Mouse (Mus musculus) heart, adult 11 months (tissue): ENCODE data around the gene Nod1.

Experiments
- DNase-seq: peaks from one replicate; pipeline ENCODE4 v3.0.0; 2022

The Nod1 gene

DNA sequence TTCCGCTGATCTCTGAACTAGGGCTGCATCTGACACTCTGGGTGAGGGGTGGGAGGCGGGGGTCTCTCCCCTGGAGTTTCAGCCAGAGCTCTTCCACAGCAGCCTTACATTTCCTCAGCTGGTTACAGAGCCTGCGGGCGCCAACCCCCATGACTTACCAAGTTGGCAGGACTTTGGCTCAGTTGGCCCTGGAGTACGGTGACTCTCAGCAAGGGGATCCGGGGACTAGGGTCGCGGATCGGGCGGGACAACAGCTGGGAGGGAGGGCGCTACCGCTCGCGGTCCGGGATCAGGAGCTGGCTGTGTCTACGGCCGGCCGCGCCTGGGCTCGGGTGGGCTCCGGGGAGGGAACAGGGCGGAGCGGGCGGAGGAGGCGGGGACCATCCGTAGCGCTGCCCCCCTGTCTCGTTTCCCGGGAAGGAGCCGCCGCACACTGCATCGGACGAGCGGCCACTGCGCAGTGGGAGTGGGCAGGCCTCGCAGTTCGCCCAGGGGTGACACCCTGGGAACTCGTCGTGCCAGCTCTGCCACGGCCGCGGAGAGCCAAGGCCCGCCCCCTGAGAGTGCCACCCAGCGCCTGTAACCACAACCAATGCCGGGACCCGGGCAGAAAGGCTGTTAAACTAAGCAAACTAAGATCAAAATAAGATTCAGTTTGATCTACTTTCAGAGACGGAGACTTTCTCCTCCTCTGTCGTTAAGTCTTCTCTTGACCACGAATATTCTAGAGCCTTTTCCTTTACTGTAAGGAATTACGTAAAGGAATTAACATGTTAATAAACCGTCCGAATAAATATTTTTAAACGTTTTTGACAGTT, at the start of gene Nod1:
Nod1 (minus strand) TSS at position 502 of the 818 bp plus-strand sequence.
- peak; percentile 99 for DNase-seq

DNA sequence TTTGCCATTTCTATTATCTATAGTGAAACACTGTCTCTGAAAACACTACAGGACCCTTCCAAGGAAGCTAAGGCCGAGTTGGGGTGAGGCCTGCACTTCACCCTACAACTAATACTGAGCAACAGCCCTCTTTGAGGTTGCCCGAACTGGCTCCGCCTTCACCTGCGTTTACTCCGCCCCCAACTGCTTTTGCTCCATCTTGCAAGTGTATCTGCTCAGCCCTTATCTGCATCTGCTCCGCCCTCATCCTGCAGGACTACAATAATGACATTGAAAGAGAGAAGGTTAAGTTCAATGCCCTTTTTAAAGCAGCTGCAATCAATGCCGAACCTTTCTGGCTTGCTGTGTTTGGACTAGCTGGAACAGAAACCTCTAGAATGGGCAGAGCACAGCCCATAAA, 49.4 kb upstream of the Nod1 start:
- DNase-seq: no peak

DNA sequence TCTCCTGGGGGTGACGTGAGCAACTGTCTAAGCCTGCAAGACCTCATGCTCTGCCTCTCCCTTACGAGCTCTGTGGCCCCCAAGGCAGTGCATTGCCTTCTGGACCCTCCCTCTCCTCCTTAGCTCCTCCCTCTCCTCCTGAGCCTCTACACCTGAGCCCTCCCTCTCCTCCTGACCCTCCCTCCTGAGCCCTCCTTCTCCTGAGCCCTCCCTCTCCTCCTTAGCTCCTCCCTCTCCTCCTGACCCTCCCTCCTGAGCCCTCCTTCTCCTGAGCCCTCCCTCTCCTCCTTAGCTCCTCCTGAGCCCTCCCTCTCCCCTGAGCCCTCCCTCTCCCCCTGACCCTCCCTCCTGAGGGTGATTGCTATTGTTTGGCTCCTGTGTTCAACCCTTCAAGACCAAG, 46.0 kb upstream of the Nod1 start:
- DNase-seq: no peak

DNA sequence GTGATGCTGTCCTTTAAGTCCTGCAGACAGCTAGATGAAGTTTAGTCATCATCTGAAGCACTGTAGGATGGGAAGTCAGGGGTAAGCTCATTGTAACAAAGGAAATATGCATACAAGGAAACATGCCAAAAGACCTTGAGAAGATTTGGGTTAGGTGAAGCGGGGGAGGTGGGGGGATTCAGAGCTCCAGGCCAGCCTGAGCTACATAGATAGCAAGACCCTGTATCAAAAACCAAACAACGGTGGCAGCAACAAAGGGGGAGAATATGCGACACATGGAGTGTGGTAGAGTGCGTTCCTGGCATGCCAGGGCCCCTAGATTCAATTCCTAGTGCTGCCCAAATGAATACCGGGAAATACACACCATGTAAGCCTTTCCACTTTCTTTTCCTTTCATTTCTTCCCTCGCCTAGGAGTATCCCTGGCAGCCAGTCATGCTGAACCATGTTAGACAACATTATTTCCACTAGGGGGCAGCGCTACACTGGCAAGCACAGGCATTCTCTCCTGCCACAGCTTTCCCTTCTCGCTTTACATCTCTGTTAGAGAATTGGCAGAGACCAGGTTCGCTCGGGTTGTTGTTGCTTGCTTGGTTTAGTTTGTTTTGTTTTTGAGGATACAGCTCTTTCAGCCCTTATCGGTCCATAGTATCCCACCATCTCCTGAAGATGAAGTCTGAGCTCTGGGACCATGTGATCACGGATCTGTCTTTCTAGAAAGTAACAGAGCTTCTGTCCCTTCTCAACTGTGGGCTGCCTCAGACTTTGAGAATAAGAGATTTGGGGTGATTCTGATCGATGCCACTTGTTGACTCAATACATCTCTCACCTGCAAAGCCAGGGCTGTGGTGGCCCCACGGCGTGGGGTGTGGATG, 44.5 kb upstream of the Nod1 start:
- peak; percentile 93 for DNase-seq

DNA sequence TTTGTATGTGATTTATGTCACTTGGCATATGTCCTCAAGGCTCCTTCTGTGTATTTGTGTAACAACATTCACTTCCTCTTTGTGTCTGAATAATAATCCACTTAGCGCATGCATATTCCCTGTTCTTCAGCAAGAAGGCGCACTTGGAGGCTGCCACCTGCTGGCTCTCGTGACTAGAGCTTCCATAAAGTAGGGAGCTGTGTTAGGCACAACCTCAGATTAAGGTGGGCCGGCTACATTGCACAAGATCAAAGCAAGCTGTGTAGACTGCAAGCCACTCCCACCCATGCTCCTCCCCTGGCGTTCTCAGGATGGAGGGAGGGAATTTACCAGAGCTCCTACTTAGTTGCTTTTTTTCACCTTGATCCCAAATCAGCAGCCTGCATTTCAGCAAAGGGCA, 43.8 kb upstream of the Nod1 start:
- peak; percentile 92 for DNase-seq

DNA sequence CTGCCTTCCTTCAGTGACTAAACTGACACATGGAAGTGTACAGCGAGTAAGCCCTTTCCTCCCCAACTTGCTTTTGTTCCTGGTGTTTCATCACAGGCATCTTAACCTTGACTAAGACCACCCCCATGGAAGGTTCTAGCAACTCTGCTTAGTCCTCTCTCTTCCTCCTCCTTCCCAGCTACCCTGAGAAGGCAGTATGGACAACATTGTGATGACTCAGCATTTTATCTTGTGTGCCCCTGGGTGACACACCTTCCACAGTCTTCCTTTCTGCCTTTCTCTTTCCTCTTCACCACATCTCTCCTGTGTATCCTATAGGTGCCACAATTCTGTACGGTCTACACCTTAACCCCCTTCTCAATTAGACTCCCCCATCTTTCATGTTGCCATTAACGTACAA, 41.8 kb upstream of the Nod1 start:
- peak; percentile 29 for DNase-seq

DNA sequence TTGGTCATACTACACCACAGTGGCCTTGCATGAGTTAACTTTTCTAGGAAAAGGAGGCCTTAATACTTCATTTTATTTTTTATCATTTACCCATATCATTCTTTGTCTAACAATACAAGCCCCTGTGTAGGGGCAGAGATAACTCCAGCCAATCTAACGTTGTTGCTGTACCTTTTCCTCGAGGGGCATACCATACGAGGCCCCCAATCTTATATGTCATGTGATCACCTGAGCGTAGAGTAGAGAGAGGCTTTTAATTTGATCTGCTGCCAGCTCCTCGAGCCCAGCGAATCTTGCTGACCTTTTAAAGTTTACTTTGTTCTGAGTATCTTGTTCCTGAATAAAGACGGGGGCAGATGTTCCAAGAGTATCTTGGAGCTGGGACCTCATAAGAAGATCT, 40.1 kb upstream of the Nod1 start:
- peak; percentile 68 for DNase-seq

DNA sequence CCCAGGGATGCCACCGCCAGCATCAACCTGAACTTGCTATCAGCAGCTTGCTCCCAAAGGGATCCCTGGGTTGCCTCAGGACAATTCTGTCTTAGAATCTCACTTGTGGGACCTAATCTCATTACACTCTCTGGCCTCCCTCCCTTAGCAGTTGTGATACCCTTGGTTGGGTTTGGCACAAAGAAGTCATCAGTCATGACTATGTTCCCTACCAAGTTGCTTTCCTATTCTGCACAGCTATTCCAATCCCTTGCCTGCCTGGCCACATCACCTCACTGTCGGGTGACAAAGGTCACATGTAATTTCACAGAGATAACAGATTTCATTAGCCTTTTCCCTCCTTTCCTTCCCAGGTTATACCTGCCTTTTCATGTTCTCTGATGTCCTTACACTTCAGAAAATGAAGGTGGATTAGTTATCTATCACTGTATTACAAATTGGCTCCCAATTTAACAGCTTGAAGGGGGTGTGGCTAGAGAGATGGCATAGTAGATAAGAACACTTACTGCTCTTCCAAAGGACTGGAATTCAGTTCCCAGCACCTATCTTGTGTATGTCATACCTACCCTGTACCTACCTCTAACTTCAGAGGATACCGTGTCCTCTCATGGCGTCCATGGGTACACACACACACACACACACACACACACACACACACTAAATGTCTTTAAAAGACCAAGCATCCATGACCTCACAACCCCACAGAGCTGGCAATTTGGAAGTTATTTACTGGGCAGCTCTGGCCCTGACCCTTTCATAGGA, 38.1 kb upstream of the Nod1 start:
- DNase-seq: peak; percentile 68

DNA sequence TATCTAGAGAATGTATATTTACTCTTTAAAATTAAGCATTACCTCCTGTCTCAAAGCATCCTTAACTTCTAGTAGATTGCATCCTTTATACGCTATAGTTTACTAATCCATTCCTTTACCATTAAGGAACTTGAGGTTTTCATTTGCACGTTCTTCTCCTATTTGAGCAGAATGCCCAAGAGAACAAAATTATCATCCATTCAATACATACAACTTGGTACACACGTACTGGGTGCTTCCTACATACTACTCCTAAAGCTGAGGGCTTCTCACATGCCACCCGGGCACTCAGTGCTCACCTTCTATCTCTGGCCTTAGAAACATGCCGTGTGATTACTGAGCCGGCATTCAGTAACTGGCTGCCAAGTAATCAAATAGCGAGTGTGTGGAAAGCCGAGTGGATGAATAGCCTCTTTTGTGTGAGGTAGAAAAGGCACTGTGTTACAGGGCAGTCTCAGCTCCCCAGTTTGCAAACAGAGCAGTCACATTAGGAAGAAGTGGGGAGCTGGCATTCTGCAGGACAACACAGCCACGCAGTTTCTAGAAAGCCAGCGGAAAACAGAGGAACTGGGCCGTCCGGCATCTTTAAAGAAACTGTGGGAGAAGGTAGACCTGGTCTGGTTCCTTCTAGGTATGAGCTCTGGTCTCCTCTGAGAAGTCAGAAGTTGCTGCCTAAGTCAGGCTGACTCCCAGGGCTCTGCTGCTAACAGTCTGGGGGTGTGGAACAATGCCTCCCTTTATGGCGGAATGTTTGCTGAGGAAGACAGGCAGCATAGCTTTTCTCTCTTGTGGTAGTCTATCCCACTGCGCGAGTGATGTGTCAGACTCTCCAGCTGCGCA, 37.2 kb upstream of the Nod1 start:
- peak; percentile 84 for DNase-seq

DNA sequence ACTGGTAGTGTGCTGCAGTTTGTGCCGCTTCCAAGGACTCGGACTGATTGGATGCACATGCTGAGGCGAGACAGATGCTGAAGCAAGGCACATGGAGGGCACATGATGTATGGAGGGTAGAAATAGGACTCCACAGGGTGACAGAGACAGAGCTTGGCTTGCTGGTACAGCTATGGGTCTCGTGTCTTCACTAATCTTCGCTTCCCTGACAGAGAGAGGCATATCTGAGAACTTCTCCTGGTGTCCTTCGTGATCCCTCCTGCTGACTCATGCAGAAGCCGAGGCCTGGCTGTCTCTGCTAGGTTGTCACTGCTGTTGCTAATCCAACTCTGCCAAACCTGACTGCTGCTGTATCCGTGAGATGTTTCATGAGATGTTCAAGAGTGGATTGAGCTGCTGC, 36.0 kb upstream of the Nod1 start:
- peak; percentile 55 for DNase-seq

DNA sequence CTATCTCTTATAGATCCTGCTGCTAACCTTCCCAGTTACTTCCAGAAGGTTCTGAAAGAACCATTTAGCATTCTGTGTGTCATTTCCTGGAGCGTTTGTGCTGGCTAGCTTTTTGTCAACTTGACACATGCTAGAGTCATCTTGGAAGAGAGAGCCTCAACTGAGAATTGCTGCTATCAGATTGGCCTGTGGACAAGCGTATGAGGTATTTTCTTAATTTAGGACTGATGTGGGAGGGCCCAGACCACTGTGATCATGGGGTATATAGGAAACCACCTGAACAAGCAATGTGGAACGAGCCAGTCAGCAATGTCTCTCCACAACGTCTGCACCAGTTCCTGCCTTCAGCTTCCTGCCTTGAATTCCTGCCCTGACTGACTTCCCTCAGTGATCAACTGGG, 31.1 kb upstream of the Nod1 start:
- DNase-seq: peak; percentile 96

DNA sequence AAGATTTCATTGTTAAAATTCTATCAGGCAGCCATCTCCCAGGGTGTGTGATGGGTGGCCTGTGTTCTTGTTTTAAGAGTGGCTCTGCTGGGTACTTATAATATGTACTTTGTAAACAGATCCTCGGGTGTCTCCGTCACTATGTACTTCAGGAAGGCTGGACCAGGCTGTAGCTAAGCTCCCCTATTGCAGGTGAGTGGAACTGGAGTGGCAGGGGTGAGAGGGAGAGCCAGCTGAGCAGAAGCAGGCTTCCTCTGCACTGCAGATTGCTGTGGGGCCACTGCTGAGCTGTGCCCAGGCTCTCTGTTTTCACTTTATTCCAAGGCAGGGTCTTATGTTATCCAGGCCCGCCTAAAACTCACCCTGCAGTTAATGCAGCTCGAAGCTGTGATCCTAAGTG, 30.0 kb upstream of the Nod1 start:
- peak; percentile 68 for DNase-seq

DNA sequence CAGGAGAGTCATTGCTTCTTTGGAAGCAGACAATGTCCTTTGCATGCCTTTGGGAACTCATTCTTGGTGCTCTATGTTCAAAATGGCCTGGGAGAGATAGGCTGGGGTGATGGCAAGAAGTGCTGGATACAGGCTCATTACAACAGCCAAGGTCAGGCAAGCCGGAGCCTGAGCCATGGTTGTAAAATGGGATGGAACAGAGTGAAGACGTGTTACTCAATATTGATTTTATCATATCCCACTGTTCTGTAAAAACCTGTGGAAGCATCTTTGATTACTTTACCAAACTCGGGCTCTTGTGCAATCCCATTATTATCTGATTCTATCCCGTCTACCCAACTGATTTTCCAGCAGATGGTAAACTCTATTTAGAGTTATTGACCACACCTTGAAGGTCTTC, 28.9 kb upstream of the Nod1 start:
- peak; percentile 75 for DNase-seq

DNA sequence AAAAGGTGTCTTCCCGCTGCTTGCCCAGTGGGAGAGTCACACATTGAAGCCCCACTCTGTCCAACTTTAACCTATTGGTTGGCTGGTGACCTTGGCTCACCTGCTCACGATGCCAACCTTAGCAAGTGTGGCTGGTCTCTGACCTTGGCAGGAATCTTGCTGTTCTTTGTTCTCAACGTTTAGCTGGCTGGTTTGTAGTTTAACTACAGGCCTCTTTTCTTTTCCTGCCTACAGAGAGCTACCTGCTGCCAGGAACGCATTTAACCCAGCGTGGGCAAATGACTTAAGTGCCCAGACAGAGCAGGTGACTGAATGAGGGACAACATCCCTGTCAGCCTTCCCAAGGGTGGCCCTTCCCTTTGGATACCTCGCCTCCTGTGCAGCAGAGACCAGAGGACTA, 25.3 kb upstream of the Nod1 start:
- DNase-seq: peak; percentile 71

DNA sequence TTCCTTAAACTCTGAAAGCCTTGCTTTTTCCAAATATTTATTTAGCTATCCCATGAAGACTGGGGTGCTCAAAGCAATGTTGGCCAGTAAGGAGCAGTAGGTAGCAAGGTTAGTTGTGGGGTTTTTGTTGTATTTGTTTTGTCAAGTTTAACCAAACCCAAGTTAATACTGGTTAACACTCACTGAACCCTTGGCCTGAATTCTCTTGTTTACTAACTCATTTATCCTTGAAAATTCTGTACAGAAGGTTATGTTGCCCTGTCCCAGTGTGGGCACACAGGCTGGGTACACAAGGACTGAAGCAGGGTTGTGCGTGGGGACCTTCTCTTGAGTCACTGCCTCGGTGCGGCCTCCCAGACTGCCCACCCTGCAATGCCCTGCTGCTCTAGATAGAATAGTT, 23.9 kb upstream of the Nod1 start:
- DNase-seq: peak; percentile 39

DNA sequence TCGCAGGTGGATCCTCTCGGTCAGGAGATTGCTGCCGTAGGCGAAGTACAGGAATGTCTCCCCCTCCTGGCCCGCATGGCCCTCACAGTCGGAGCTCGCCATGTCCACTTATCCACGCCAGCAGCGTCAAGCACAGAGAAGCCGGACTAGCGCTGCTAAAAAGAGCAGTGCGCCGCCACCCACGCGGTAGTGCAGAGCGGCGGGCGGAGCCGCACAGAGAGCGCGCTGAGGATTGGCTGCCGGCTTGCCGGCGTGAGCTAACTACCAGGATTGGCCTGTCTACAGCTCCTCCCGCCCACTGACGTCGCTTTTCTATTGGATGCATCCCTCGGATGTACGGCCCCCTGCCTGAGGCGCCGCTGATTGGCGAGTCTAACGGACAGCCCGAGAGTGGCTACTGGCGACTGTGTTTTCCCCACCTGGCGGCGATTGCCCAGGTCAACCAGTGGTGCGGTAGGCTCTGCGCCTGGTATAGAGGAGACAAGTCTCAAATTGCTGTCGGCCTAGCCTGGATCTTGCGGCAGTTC, 20.4 kb upstream of the Nod1 start, which contains the start of gene Ggct:
Ggct (minus strand) TSS at position 217 of the 527 bp plus-strand sequence.
- peak; percentile 100 for DNase-seq

DNA sequence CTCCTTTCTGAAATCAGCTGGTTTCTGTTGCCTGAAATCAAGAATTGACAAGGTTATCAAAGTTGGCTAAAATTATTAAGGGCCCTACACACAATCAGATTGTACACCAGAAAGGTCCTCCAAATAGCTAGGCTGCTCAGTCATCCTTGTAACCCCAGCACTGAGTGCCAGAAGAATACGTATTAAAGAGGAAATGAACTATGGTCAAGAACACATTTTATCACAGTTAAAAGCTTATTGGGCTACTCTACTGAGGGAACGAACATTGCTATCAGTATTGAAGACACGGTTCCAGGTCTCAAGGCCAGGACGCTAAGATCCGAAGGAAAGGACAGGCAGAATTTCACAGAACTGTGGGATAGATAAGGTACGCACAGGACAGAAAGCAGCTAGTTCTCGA, 19.7 kb upstream of the Nod1 start:
- no peak for DNase-seq

DNA sequence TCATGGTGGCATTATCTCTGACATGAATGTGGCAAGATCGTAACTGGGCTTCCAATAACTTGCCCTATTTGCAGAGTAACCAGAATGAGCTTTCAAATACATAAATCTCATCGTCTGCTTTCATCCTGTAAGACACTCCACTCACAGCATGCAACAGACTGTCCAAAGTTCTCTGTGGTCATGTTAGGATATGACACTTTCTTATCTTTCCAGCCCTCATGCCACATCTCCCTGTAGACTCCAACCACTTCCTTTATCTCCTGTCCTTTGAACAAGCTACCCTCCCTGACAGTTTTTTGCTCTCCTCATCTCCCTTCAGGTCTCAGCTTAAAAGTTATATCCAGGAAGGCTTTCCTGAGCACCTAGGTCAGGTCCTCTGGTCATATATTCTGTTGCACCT, 18.8 kb upstream of the Nod1 start:
- DNase-seq: no peak

DNA sequence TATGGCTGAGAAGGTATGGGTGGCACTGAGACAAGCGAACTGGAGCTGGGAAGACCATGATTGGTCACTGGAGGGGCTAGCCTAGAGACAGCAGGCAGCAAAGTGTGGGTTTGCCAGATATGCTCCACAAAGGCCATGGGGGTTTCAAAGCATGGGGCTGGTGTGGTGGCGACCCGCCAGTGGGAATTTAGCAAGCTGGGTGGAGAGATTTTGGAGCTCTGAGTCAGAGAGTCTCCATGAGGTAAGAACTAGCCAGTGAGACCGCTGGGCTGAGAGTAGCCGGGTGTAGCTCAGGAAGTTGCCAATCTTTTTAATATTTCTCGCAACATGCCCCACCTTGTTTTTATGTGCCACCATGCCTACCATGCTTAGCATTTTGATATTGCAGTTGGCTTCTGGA, 15.7 kb upstream of the Nod1 start:
- peak; percentile 85 for DNase-seq

DNA sequence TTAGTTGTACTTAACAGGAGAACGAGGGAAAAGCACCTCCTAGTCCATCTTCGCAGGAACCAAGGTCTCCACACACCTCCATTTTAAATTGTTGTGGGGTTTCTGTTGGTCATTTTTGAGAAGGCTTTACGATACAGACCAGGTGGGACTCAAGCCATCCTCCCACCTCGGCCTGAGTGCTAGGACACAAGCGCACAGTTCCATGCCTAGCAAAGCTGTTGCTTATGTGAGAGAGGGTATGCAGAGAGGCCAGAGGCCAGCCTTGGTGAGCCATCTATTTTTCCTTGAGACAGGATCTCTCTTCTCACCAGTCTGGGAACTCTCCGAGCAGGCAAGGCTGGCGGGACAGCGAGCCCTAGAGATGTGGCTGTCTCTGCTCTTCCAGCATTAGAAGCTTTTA, 11.7 kb upstream of the Nod1 start:
- peak; percentile 61 for DNase-seq

DNA sequence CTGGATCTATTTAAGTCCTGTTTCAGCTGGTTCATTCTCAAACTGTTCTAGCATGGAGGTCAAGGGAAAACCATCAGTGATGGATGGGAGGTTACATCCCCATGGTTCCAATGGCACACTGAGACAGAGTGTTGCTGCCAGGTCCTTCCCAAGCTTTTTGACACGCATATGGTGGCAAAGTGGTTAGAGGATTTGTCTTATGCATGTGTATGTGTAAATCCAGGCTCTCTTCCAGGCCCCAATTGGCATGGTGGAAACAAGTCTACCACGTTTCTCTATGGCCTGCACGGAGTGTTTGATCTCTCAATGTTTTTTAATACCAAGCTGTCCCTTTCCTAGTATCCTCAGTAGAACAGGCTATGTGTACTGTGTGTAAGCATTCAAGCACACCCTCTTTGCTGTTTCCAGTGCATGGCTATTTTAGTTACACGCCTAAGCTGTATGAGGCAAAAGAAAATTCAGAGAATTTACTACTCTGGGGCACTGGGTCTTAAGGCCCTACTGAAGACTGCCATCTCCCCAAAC, 11.2 kb upstream of the Nod1 start:
- DNase-seq: peak; percentile 63

DNA sequence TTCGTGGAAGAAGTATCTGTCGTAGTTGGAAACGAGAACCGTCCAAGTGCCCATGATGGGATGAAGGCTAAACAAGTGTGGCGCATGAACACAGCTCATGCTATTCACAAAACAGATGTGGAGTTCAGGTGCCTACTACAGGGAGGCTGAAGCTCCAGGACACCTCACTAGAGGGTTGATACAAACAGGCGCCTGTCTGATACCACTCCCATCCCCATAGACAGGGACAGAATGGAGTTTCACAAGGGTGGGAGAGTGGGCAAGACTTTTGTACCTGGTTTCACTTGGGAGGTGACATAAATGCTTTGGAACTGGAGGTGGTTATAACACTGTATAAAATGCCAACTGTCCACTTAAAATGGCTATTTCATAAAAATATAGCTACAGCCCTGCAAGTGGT, 7.0 kb upstream of the Nod1 start:
- DNase-seq: peak; percentile 66
